Mouse (Mus musculus) T-helper 17 cell (primary cell): ENCODE measurements around the gene Tubb1.

Experiments
- in situ Hi-C, 2 experiments: fragments of 300-600 bp; cut with MboI, MseI; formaldehyde crosslinking; loops; 1 replicate in 1 of 2; 2 replicates in 1 of 2; pipeline ENCODE4 v1.15.1; 2025; ENCODE audit warnings: high pct_unique_total_duplicates in 2 of 2

The Tubb1 gene

GRCm38 (mm10) chr2:174442460-174442859 lies 8.0 kb upstream of the Tubb1 start:
- in situ Hi-C loops = no loop called here

GRCm38 (mm10) chr2:174443046-174443445 lies 7.4 kb upstream of the Tubb1 start:
- in situ Hi-C loops = no loop called here

- in situ Hi-C loops = no loop called here
These were observed 6.1 kb upstream of the Tubb1 start for GRCm38 (mm10) chr2:174444359-174444758.

- in situ Hi-C loops = no loop called here
These were observed 5.5 kb upstream of the Tubb1 start for GRCm38 (mm10) chr2:174445018-174445417.

- in situ Hi-C loops = no loop called here
These were observed 4.0 kb upstream of the Tubb1 start for GRCm38 (mm10) chr2:174446492-174446891.

- in situ Hi-C loops = no loop called here
These were observed 3.6 kb upstream of the Tubb1 start for GRCm38 (mm10) chr2:174446905-174447304.

GRCm38 (mm10) chr2:174448405-174448804 lies 2.1 kb upstream of the Tubb1 start:
- in situ Hi-C loops = no loop called here

GRCm38 (mm10) chr2:174453681-174454080 lies 3.2 kb downstream of the Tubb1 start:
- in situ Hi-C loops = no loop called here

GRCm38 (mm10) chr2:174459365-174459764 lies 8.9 kb downstream of the Tubb1 start:
- in situ Hi-C loops = no loop called here

- in situ Hi-C loops = loop anchor here (5.0 to 10.0 kb wide), 2 partner anchors 136 to 799 kb away; no protein-coding TSS in a partner anchor
These were observed 12.9 kb downstream of the Tubb1 start for GRCm38 (mm10) chr2:174463370-174463769.

- in situ Hi-C loops = loop anchor here (5.0 to 10.0 kb wide), 2 partner anchors 137 to 799 kb away; no protein-coding TSS in a partner anchor
These were observed 13.5 kb downstream of the Tubb1 start, which contains the start of gene Atp5e for GRCm38 (mm10) chr2:174463789-174464523. Atp5e (minus strand) TSS chr2:174464105.

- in situ Hi-C loops = loop anchor here (5.0 kb wide), 2 partner anchors 52 to 138 kb away; no protein-coding TSS in a partner anchor
These were observed 19.8 kb downstream of the Tubb1 start for GRCm38 (mm10) chr2:174470333-174470732.

GRCm38 (mm10) chr2:174470786-174471405 lies 20.4 kb downstream of the Tubb1 start:
- in situ Hi-C loops = loop anchor here (5.0 kb wide), 2 partner anchors 51 to 139 kb away; no protein-coding TSS in a partner anchor

- in situ Hi-C loops = loop anchor here (5.0 kb wide), 2 partner anchors 50 to 140 kb away; no protein-coding TSS in a partner anchor
These were observed 21.9 kb downstream of the Tubb1 start for GRCm38 (mm10) chr2:174472407-174472806.

- in situ Hi-C loops = loop anchor here (5.0 kb wide), 2 partner anchors 49 to 141 kb away; no protein-coding TSS in a partner anchor
These were observed 22.5 kb downstream of the Tubb1 start, which contains the start of gene Prelid3b for GRCm38 (mm10) chr2:174472818-174473549. Prelid3b (minus strand) TSS chr2:174473081.

- in situ Hi-C loops = loop anchor here (5.0 kb wide), 2 partner anchors 49 to 141 kb away; no protein-coding TSS in a partner anchor
These were observed 23.0 kb downstream of the Tubb1 start for GRCm38 (mm10) chr2:174473550-174473927.

GRCm38 (mm10) chr2:174477543-174478319 lies 27.2 kb downstream of the Tubb1 start:
- in situ Hi-C loops = loop anchor here in 1 of 2 experiments (25.0 kb wide), 1 partner anchor 385 kb away; no protein-coding TSS in a partner anchor

- in situ Hi-C loops = loop anchor here in 1 of 2 experiments (25.0 kb wide), 1 partner anchor 384 kb away; no protein-coding TSS in a partner anchor
These were observed 28.3 kb downstream of the Tubb1 start for GRCm38 (mm10) chr2:174478746-174479145.

- in situ Hi-C loops = loop anchor here (5.0 to 25.0 kb wide), 3 partner anchors 170 to 375 kb away; no protein-coding TSS in a partner anchor
These were observed 36.5 kb downstream of the Tubb1 start for GRCm38 (mm10) chr2:174487005-174487404.

GRCm38 (mm10) chr2:174492858-174493257 lies 42.4 kb downstream of the Tubb1 start:
- in situ Hi-C loops = loop anchor here in 1 of 2 experiments (25.0 kb wide), 1 partner anchor 369 kb away; no protein-coding TSS in a partner anchor
